Mouse (Mus musculus): ENCODE results near the gene Mgme1.

DNA sequence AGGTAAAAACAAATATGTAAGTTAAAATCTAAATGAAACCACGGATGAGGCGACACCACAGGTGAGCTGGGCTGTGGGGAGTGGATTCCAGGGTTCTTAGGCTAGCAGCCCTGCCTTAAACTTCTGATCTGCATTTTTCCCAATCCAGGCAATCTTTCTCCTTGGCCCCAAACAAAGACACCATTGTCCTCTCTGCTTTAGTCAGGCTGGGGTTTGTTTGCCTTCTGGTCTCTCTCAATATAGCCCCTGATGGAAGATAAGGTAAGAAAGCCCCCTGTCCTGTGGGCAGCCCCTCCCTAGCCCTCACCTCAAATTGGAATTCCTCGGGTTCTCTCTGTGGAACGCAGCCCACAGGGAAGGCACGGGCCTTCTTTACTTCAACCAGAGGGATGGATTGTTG is 39.8 kb downstream of the Mgme1 start:
- TF ChIP-seq CTCF (IDR thresholded peaks at IDR 0.05) (no peak), POLR2A (IDR thresholded peaks at IDR 0.05; ENCODE audit: insufficient read depth, low read depth, low read length) (no peak)

Data from heart, adult 2 months (tissue).